Mouse (Mus musculus): ENCODE results near the gene Psma1.
A peak's percentile ranks its signal among the peaks of the same experiment; 100 is the strongest.

The Psma1 gene

DNA sequence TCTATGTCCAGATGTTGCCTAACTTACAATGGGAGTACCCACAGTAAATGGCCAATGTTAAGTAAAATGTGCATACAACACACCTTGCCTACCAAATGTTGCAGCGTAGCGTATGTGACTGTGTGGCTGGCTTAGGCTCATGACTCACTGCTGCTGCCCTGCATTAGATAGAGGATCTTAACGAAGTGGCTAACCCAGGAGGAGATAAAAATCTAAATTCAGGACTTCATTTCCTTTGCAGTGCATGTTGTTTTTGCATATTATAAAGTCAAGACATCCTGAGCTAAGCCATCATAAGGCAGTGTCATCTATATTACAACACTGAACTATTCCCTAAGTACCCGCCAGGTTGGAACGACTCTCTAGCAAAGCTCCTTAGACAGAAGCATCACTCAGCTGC is 7.5 kb downstream of the Psma1 start:
- DNase-seq: no peak

DNA sequence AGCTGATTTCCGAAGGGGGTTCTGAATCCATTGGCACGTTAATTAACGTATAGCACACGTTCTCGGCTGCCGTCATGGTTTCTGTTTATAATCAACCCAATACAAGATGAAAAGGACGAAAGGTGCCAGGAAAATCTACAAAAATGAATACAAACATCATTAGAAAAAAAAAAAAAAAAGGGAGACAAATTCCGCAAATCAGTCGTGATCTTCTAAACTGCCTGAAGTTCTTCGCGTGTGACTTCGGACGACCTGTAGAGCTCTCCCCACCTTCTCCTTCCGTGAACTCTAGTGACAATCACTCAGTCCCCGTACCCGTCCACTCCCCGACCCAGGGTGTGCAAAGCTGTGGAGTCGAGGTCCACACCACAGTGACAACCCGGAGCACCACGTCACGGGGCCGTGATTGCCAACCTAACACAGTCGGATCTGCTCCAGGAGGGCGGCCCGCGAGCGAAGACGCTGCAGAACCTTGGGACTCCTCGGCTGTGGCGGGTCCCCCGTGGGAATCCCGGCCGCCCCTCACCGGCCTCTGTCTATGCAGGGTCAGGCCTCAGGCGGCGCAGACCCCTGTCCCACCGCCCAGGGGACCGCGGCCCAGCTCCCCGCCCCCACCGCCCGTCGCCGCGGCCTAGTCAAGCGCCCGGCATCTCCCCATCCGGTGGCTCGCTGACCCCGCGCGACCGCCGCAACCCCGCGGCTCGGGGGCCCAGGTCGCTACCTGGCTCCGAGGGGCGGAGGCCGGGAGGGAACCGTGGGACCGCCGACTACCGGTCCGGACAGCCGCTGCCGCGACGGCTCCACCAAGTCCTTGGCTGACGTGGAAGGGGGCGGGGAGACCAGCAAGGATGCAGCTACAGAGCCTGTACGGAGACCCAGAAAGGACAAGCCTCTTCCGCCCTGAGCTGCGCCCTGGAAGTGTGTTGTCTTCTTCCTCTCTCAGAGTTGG is 21.8 kb downstream of the Psma1 start, which contains the start of gene Copb1:
Copb1 (minus strand) TSS at position 827 of the 949 bp plus-strand sequence.
- DNase-seq: peak; percentile 92 to 94

GRCm38 (mm10) chr7:114251684-114252083 is 24.2 kb downstream of the Psma1 start:
- DNase-seq: no peak

- no peak for DNase-seq
Measured at GRCm38 (mm10) chr7:114233980-114234379, 41.9 kb downstream of the Psma1 start.

GRCm38 (mm10) chr7:114232982-114233381 is 42.9 kb downstream of the Psma1 start:
- DNase-seq: no peak

- no peak for DNase-seq
Measured at GRCm38 (mm10) chr7:114231857-114232256, 44.1 kb downstream of the Psma1 start.

DNA sequence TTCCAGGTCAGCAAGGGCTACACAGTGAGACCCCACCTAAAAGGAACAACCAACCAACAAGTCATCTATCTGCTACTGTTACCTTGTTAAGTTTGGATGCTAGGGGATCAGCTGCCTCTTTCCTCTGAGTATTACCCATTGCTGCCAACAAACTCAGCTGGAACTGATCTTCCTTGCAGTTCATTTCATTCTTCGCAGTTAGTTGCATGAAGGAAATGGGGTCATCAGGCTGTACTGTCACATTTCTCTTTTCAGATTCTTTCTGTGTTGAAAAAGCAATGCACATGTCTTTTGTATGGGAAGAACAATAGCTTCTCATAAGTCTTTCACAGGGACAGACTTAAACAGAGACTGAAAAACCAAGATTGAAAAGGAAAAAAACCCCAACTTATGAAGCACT is 49.4 kb downstream of the Psma1 start:
- no peak for DNase-seq

- DNase-seq: no peak
Measured at GRCm38 (mm10) chr7:114220433-114220832, 55.5 kb downstream of the Psma1 start.

GRCm38 (mm10) chr7:114216908-114217307 is 59.0 kb downstream of the Psma1 start:
- DNase-seq: no peak
